Mouse (Mus musculus): Measurements from ENCODE around the gene Gltp.

Gltp gene

GRCm38 (mm10) chr5:114702403-114703392, 11.9 kb upstream of the Gltp start:
- DNase-seq: peak; percentile 67 to 77

DNA sequence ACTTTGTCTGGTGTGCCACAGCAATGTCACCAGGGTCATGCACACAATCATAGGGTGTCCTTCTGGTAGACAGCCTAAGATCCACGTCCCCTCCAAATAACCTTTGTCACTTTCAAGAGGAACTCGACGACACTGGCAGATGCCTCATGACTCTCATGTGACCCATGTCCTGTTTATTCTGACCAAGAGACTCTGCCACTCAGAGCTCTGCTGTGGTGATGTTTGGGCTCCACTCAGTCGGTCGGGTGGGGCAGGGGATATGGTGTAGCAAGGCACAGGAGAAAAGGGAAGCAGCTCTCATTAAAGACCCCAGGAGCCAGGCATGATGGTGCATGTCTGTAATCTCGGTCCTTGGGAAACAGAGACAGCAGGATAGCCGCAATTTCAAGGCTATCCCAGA, 8.2 kb upstream of the Gltp start:
- no peak for DNase-seq

DNA sequence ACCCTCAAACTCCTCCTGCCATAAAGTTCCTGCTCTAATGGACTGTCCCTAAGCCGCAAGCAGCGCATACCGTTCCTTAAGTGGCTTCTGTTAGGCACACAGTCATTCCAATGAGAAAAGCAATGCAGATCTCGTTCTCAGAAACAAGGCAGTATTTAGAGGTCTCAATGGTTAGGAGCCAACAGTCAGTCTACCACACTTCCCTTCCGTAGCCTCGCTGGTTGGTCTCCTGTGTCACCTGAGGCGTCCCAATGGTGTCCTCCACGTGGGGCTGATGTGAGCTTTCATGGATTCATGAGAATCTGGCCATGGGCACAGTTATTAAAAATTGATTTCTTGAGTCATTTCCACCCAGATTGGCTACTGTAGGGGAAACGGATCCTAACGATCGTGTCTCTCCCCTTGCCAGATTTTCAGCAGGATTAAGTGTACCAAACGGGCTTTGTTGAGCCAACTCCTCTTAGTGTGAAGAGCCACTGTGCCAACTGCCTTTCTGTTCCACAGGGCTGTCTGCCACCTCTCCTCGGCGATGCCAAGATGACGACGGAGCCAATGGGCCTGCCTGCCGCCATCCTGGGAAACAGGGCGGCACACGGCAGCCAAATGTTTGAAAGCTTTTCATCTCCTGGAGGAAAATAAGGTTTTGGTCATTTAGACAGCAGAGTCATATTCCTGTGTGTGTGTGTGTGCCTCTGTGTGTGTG, 7.4 kb upstream of the Gltp start:
- DNase-seq: peak; percentile 98 to 99

- no peak for DNase-seq
These were observed 6.2 kb upstream of the Gltp start for GRCm38 (mm10) chr5:114696939-114697338.

DNA sequence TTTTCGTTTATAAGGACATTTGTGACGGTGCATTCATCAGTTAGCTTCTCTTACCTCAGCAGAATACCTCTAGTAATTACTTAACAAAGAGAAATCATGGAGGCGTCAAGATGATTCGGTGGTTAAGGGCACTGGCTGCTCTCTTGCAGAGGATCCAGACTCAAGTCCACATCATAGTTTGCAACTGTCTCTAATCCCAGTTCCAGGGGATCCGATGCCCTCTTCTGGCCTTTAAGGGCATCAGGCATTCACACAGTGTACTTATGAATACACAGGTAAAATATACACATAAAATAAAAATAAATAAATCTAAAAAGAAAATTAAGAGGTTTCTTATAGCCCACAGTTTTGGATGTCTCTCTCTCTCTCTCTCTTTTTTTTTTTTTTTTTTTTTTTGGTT, 5.0 kb upstream of the Gltp start:
- no peak for DNase-seq

GRCm38 (mm10) chr5:114689700-114690366, 951 bp downstream of the Gltp start:
- DNase-seq: peak in 1 of 2 experiments; percentile 49

DNA sequence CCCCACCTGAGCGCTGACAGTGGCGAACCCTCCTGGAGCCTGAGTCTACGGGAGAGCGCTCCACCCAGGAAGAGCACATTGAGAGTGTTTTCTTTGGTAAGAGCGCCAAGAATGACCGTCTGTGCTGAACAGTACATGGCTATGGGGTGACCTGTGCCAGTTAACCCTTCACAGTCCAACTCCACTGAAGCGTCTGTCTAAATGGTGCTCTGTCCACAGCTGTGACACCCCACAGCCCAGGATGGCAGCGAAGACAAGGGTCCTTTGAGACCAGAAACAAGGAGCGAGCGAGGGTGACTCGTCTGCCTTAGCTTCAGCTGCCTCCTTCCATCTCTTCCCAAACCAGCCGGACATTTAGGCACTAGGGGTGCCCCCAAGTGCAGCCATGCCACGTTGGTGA, 2.1 kb downstream of the Gltp start:
- no peak for DNase-seq

- DNase-seq: no peak
These were observed 2.9 kb downstream of the Gltp start for GRCm38 (mm10) chr5:114687901-114688300.

DNA sequence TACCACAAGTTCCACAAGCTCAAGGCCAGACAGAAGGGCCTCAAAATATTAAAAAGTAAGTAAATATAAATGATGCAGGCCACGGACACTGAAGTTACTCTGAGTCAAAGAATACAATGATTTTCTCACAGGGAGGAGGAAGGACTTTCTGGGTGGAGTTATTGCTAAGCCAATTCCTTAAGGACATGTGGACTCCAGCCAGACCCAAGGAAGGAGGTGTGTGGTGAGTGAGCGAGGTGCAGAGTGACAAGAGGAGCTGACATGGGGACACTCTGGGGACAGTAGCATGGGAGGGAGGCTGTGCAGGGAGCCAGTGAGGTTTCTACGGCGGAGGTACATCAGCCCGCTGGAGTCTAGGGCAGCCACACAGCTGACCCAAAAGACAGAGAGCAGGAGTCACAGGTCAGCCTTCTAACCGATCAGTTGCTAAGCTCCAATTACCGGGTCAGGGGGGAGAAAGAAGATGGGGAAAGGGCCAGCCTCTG, 4.0 kb downstream of the Gltp start:
- no peak for DNase-seq

GRCm38 (mm10) chr5:114685986-114686385, 4.8 kb downstream of the Gltp start:
- no peak for DNase-seq

DNA sequence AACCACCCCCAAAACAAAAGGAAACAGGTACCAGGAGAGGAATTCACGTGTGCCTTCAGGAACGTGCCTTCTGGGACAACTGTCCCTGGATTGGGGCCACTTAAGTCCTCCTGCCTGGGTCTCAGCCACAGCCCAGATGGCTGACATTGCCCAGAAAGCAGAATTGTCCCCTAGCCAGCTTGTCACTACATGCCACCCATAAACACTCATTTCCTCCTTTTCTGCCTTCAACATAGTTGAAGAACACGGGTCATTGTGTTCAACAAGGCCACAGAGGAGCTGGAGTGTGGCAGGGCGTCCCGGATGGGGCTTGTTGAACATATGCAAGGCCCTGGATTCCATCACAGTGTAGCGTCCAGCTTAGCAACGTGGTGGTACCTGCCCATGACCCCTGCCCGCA, 9.1 kb downstream of the Gltp start:
- peak; percentile 73 to 77 for DNase-seq

- DNase-seq: no peak
These were observed 10.0 kb downstream of the Gltp start for GRCm38 (mm10) chr5:114680676-114681285.

GRCm38 (mm10) chr5:114679841-114680591, 10.8 kb downstream of the Gltp start:
- DNase-seq: peak in 1 of 2 experiments; percentile 60

DNA sequence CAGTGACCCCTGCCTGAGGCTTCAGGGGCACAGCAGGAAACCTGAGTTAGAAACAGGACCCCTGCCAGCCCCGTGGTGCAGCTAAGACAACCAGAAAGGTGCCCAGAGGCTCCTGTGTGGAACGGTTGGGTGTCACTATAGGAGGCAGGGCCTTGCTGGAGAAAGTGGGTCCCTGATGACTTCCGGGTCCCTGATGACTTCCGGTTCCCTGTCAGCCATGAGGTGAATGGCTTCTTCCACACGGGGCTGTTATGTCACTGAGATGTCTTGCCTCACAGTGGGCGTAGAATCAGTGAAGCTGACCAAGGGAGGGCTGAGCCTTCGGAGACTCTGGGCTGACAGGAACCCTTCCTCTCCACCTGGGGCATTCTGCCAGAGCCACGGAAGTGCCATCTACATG, 16.2 kb downstream of the Gltp start:
- DNase-seq: no peak

DNA sequence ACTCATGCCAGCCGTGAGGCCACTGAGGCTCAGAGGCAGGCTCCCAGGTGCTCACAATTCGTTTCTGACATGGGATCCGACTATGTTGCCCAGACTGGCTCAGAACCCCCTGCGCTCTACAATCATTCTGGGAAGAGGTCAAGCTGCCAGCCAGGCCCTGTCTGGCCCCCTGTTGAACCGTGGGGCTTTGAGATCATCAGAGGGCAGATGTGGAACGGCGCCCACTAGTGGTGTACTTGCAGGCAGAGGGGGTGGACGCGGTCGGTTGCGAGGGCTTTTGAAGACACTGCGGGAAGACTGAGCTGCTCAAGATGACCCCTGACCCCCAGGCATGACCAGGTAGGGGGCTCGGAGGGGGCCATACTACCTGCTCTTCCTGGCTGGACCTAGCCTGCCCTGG, 17.7 kb downstream of the Gltp start:
- DNase-seq: no peak

DNA sequence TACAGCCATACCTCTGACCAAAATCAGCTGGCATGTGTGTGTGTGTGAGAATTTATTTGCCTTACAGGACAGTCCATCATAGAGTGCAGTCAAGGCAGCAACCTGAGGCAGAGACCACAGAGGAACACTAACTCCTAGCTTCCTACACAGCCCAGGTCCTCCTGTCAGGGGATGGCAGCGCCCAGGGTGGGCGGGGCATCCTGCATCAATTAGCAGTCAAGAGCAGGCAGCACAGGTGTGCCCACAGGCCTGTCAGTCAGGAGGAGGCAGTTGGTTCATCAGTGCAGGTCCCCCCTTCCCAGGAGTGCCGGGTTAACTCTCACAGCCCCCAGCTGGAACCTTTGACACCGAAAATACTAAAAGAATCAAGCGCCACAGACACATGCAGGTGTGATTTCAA, 21.8 kb downstream of the Gltp start:
- DNase-seq: no peak

DNA sequence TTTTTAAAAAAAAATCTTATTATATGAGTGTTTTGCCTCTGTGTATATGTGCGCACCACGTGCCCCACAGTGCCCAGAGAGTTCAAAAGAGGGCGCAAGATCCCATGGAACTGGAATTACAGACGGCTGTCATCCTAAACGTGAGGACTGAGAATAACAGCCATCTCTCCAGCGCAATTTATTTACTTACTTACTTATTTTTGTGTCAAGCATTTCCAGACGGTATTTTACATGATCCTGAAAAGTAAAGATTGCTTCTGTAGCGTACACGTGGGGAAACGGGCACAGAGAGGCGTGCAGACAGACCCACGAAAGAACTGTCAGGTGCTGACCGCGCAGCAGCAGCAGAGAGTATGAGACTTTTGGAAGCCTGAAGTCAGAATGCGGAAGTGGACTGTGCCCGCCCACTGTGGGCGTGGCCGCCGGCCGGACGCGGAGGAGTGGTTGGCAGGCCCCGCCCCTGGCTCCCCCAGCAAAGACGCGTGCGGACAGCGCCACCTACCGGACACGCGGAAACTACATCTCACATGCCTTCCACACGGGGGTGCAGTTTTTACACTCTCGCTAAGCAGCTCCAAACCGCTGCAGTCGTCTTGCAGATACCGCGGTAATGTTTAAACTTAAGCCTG, 23.4 kb downstream of the Gltp start:
- DNase-seq: peak; percentile 99

DNA sequence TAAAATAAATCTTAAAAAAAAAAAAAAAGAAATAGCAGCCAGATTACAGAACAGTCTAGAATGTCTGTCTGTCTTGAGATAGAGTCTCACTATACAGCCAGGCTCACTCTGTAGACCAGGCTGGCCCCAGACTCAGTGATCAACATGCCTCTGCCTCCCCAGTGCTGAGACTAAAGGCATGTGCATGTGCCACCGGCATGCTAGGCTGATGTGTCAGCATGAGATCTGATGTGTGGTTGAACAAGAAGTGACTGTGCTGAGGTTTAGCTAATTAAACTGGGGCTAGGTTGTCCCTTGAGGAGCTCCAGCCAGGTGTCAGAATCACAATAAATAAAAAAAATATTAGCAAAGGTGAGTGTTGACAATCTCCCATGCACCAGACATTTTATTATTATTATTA, 24.1 kb downstream of the Gltp start:
- no peak for DNase-seq

GRCm38 (mm10) chr5:114664750-114665149, 26.0 kb downstream of the Gltp start:
- DNase-seq: no peak

DNA sequence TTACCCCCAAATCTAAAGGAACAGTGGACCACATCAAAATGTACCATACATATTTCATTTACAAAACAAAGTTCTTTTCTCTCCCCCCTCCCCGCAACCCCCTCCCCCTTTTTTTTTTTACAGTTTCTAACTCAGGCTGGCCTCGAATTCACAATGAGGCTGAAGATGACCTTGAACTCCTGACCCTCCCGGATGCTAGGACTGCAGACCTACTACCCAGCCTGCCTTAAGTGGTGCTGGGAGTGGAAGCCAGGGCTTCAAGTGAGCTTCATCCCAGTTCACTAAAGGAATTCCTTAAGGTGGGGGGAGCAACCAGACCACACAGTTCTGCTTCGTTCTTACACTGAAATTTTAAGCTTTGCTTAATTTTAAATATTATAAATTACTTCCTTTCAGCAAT, 26.6 kb downstream of the Gltp start:
- no peak for DNase-seq

GRCm38 (mm10) chr5:114661029-114661428, 29.8 kb downstream of the Gltp start:
- DNase-seq: no peak

DNA sequence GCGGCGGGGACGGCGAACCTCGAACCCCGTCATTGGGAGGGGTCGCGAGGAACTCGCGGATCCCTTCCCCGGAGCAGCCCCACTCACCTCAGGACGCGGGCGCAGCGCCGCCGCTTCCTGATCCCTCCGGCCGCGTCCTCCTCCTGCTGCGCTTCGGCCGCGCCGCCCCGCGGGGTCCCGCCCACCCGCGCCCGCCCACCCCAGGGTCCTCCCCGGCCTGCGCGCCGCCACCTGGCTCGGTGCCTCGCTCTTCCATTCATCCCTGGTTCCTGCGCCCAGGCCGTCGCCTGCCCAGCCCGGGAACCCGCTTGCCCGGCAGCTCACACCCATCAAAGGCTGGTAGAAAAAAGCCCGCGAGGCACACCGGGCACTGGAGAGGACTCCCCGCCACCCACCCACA, 32.5 kb downstream of the Gltp start, which contains the start of gene Trpv4:
TSS of gene Trpv4 (minus strand) at position 167 of the 400 bp plus-strand sequence.
- no peak for DNase-seq

Measured in cerebellum, postnatal 14 days (tissue).